Comparison of ENCODE assay signal across 33 mouse cellular contexts in genomic region chr10:62007958-62008357, GRCm38 (mm10). TPM values are rescaled to one million over a fixed set of nuclear protein-coding genes. Genes with fewer than 3 reads are reported as not detected.
"Had no signal": no experiment of that assay in that cellular context is flagged by ENCODE, and none has a peak within 500 bp of the region (broad histone marks: within the 10 kb centered on the region; RNA-seq: fewer than 3 reads in every experiment).

No protein-coding gene starts in this region.

- H3K27ac ChIP-seq: heart, adult 2 months; heart, embryonic 10.5 days; heart, embryonic 13.5 days; heart, embryonic 15.5 days; hindbrain, embryonic 10.5 days; hindbrain, embryonic 12.5 days; hindbrain, embryonic 13.5 days; hindbrain, embryonic 14.5 days; hindbrain, embryonic 15.5 days; hindbrain, postnatal 0 days; intestine, embryonic 15.5 days; layer of hippocampus, adult 2 months; left cerebral cortex, adult 2 months had no signal

- H3K9me3 ChIP-seq: heart, embryonic 10.5 days; heart, embryonic 12.5 days; heart, embryonic 13.5 days; heart, embryonic 15.5 days; hindbrain, embryonic 10.5 days; hindbrain, embryonic 12.5 days; hindbrain, embryonic 13.5 days; hindbrain, embryonic 15.5 days; intestine, embryonic 15.5 days had no signal

- H3K4me2 ChIP-seq: heart, embryonic 11.5 days; heart, embryonic 12.5 days; heart, embryonic 13.5 days; heart, embryonic 15.5 days; hindbrain, embryonic 12.5 days; hindbrain, embryonic 13.5 days; hindbrain, embryonic 14.5 days; hindbrain, embryonic 15.5 days; intestine, embryonic 15.5 days had no signal

- H3K27me3 ChIP-seq: heart, embryonic 12.5 days; hindbrain, embryonic 13.5 days; hindbrain, embryonic 15.5 days; intestine, embryonic 15.5 days had no signal

- H3K36me3 ChIP-seq: heart, embryonic 10.5 days; heart, embryonic 12.5 days; heart, embryonic 13.5 days; heart, embryonic 15.5 days; hindbrain, embryonic 10.5 days; hindbrain, embryonic 12.5 days; hindbrain, embryonic 13.5 days; hindbrain, embryonic 15.5 days; intestine, embryonic 15.5 days had no signal

- H3K4me1 ChIP-seq: heart, embryonic 10.5 days; heart, embryonic 12.5 days; heart, embryonic 13.5 days; heart, embryonic 15.5 days; hindbrain, embryonic 12.5 days; hindbrain, embryonic 13.5 days; hindbrain, embryonic 15.5 days; intestine, embryonic 15.5 days had no signal

- H3K4me3 ChIP-seq: heart, adult 2 months; heart, embryonic 10.5 days; heart, embryonic 12.5 days; heart, embryonic 13.5 days; heart, embryonic 15.5 days; hindbrain, embryonic 10.5 days; hindbrain, embryonic 12.5 days; hindbrain, embryonic 13.5 days; hindbrain, embryonic 15.5 days; intestine, embryonic 15.5 days; layer of hippocampus, adult 2 months; left cerebral cortex, adult 2 months had no signal

- H3K9ac ChIP-seq: heart, embryonic 12.5 days; heart, embryonic 13.5 days; heart, embryonic 15.5 days; hindbrain, embryonic 12.5 days; hindbrain, embryonic 13.5 days; hindbrain, embryonic 14.5 days; hindbrain, embryonic 15.5 days; intestine, embryonic 15.5 days had no signal

- ATAC-seq: hindbrain, embryonic 16.5 days; hindbrain, postnatal 0 days; inflammation-experienced regulatory T-cells, adult 6 months; intestine, embryonic 15.5 days; intestine, embryonic 16.5 days; intestine, postnatal 0 days had no signal

- DNase-seq: heart, adult 2 months; heart, postnatal 10 days; heart, postnatal 14 days; heart, postnatal 36 days; heart, postnatal 4 days; kidney, adult 11 months; kidney, adult 18-20 months; kidney, adult 2 months; kidney, adult 8-10 months; kidney, adult 9 months; kidney, postnatal 14 days; kidney, postnatal 36 days; kidney, postnatal 4 days; layer of hippocampus, adult 9-11 months; layer of hippocampus, postnatal 36 days had no signal

RNA-seq across cellular contexts. Expression of gene Col13a1, which starts 29.1 kb away (rescaled TPM):
- polyA plus RNA-seq: inflammation-experienced regulatory T-cells, adult 6 months had no signal
